Mouse (Mus musculus) retina, adult 2 months (tissue): Measurements from ENCODE around the gene Kcnma1.
A peak's percentile ranks its signal among the peaks of the same experiment; 100 is the strongest.

Source experiments
- DNase-seq: peaks from one replicate; pipeline ENCODE4 v3.0.0-alpha.2; 2012; ENCODE audit warnings: low read depth, low spot score

Kcnma1 gene

DNA sequence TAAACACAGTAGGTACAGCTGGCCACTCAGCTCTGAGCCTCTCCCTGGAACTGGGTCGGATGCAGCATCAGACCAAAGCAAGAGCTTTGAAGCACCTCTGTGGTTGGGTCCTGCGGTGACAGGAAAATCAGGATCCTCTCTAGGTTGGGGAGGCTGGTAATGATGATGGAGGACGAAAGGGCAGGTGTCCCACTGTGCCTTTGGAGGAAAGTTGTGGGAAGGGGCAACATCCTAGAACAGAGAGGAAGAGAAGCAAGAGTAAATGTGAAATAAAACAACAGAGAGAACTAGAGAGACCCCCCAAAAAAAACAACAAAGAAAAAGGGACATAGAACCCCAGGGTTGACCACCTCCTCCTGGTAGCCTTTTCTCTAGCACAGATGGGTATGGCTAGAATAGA is at the start of gene Kcnma1:
Kcnma1 (minus strand) TSS at position 101 of the 400 bp plus-strand sequence.
- no peak for DNase-seq

DNA sequence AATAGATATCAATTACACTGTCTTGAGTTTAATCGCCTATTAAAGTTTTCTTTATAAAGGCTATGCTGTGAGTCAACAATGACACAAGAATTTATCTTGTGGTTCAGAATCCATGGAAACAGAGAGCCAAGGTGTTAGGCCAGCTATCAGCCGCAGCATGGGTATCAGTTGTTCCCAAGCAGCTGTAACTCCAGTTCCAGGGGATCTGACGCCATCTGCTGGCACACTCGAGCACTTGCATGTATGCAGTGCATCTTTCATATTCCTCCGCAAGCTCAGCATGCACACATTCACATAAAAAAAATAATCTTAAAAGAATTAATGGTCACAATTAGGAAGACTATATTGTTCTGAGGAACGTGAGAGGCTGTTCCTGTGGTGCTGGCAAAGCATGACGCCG is 45.5 kb upstream of the Kcnma1 start:
- DNase-seq, result no peak

DNA sequence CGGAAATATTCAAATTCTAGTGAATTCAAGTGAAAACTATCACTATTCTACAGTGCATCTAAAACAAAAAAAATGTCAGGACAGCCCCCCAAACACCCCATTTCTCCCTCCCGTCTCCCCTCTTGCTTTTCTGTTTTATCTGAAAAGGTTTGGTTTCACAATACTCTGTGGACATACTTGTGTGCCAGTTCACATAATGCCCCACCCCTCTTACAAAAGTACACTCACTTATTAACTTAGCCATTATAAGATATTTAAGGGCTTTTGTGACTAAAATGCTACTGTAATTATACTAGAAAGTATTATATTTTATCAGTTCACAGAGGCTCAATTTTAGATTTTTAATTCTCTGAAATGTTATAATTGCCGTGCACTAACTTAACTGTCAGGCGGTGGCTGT is 45.0 kb upstream of the Kcnma1 start:
- no peak for DNase-seq

DNA sequence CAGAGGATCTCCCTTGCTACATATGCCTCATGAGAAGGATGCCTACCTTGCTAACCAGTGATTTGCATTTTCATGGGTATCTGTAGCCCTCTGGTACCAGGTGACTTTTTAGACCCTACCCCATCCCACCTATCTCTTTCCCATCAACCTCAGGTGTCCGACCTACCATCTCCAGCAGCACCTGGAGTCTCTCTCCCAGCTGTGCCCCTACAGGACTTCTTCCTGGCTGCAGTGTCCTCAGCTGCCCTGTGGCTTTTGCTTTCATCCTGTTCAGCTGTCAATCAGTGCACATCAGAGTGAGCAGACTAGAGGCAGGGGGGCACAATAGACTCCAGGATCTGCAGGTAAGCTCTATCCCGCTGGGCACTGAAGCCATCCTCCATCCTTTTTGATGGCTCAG is 37.5 kb upstream of the Kcnma1 start:
- no peak for DNase-seq

DNA sequence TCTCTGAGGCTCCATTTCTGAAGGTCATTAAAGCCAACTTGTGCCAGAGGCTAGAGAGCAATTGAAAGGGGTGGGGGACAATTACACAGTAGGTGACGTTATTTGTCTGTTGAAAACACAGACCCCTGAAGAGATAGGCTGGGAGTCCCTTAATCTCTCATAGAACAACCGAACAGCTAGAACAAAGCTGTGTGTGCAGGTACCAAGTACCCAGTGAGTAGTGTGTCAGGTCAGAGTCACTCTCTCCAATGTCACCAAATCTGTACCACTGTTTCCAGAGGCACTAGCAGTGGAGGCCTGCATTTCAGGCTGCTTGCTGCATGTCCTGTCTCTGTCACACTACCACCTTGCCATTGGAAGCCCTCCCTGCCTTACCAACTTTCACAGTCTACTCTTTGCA is 22.3 kb upstream of the Kcnma1 start:
- DNase-seq, result no peak

DNA sequence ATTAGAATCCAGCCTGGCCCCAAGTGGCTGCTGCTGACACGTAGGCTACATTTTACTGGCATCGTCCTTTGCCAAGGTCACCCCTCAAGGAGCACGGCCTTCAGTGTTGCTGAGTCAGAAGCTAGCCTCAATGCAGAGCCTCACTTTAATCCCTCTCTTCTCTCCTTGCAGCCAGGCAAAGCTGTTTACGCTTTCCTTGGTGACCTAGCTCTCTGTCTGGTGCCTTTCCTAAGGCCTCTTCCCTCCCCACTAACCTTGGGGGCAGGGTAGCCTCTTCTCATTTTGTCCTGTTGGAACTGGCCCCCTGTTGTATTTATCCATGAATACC is 21.9 kb upstream of the Kcnma1 start:
- no peak for DNase-seq

DNA sequence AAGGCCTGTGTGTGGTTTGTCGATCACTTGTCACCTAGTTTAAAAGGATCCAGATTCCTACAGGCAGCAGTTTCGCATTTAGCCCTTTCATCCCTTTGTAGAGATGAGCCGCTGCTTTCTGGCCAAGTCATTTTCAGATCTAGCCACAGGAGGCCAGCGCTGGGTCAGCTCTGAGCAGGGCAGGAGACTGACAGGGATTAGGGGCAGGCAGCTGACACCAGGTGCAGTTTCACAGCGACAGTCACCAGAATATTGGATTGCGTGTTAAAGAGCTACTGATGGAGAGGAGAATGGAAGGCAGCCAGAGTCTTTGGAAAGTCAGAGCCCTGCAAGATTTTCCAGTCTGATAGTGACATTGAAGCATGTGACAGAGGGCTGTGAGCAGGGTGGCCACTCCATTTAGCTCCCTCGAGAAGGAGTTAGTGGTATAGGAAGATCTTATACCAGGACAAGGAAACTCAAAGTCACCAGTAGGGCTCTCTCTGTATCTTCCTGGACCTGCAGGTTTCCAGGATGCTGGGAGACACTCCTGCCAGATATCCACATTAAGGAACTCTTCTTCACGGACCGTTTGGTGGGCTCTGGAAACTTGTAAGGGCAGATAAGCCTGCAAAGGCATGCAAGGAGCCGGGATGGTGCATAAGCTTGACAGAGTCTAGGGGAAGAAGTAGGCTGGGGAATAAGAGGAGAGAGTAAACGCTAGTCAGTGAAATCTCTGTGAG is 21.4 kb upstream of the Kcnma1 start:
- DNase-seq, result no peak

DNA sequence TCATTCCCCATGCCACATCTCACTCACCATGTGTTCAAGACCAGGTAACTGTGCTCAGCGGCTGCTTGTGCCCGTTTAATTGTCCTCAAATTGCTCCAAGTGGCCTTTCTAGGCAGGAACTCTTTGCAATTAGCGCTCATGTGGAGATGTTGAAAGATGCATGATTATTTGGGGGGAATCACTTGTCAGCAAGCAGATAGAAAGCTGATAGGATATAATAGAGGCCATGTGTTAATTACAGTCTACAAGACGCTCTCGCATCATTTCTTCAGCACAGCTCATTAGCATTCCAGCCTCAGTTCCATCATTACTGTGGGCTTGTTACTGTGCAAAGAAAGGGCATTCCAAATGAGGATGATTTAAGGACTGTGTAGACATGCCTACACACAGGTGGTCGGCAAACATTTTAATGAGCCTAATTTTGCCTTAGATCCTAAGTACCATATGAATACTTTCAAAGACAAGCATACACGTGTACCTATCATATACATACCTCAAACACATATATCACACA is 18.6 kb upstream of the Kcnma1 start:
- no peak for DNase-seq

DNA sequence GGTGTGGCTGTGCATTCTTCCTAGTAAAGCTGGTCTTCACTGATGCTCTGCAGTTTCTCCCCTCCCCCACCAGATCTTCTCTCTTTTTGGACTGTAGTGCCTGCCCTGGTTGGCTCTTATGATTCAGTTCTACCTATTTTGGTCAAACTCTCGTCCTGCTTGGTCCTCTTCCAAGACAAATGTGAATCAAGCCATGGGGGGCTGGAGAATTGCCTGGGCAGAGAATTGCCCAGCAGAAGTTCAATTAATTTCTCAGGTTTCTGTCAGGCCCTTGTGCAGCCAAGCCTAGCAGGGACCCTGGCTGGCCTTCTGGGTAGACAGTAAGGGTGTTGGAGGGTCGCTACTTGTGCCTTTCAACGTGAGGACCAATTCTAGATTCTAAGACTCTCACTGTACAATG is 17.9 kb upstream of the Kcnma1 start:
- no peak for DNase-seq

DNA sequence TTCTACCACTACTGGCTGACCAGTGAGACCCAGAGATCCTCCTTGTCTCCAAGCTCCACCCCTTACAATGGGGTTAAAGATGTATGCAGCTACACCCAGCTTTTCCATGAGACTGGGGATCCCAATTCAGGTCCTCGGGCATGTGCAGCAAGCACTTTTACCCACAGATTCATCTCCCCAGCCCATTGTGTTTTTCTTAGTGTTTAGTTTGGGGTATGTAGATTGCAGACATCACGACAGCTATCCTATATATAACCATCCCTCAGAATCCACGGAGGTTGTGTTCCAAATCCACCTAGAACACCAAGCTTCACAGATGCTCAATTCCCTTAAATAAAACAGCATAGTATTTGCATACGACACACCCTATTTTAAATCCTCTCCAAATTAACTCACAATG is 6.4 kb upstream of the Kcnma1 start:
- DNase-seq, result no peak

DNA sequence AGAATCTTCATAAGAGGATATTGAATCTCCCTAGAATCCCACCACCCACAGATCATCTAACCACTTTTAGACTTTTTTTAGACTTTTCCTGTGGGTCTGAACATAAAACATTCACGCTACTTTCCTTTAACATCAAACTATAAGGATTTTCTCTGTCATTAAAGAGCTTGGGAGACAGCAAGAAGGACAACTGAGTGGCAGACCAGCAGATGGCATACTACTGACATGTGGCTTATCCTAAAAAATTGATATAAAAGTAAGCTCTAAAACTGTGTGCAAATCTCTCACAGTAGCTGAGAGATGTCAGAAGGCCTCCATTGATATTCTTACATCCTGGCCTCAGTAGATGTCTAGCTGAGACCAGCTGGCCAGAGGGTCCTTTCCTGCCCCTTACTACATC is 4.3 kb downstream of the Kcnma1 start:
- DNase-seq, result no peak

DNA sequence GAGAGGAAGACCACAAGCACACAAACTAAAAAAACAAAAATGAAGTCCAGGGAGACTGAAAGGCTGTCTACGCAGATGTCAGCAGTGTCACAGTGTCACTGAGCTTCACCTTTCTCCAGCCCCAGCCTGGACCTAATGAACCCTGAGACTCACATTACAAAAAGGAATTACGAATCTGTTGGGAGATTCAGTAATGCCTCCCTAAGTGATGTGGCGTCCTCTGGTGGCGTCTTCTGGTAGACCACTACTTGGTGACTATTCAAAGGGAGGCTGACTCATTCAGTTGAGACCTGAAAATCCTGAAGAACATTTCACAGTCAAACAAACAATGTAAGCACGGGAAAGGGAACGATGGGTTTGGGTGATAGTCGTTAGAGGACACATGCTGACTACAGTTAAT is 6.0 kb downstream of the Kcnma1 start:
- DNase-seq, result peak; percentile 40

DNA sequence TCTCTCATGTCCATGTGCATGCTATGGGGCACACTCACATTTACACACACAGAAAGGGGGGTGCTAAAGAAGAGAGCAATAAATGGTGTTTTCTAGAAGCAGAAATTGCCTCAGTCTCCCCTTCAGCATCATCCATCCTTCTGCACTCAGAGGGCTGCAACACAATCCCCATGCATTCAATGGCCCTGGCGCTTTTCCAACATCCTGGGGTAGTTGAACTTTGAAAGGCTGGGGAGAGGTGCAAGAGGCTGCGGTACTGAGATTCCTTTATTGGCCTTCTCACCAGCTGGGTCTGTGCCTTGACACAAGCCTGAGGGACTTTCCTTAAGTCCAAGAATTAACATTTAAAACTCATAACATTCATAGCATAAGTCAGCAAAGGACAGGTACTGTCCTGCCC is 8.0 kb downstream of the Kcnma1 start:
- no peak for DNase-seq

DNA sequence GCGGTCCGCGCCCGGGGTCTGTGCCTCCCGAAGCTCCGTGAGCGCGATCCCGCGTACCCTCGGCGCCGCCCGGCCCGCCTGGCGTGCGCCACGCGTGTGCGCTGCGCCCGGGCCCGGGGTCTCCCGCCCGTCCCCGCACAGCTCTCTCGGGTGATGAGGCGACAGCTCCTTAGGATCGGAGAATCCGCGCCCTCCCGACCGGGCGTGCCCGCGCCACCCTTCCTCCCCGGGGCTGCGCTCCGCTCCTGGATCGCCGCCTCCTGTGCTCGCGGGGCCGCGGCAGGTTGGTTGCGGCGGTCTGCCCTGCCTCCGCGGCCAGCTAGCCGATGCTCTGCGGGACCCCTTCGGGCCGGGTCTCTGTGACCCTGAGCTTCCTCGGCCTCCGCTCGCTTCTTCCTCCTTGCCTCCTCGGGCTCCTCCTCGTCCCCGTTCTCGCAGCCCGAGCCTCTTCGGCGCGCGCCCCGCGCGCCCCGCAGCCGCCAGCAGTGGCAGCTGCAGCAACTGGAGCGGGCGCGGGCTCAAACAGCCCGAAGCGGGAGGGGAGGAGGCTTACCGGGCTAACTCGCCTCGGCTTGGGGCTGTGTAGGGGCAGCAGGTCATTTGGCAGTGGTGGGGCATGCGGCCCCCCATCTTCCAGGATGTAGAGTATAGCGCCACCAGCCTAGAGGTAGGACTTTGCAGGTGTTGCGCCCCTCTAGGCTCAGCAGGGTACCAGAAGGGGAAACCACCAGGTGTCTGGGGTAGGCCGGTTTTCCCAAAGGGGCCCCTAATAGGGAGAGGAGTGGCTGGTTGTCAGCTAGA is 9.6 kb downstream of the Kcnma1 start:
- no peak for DNase-seq

DNA sequence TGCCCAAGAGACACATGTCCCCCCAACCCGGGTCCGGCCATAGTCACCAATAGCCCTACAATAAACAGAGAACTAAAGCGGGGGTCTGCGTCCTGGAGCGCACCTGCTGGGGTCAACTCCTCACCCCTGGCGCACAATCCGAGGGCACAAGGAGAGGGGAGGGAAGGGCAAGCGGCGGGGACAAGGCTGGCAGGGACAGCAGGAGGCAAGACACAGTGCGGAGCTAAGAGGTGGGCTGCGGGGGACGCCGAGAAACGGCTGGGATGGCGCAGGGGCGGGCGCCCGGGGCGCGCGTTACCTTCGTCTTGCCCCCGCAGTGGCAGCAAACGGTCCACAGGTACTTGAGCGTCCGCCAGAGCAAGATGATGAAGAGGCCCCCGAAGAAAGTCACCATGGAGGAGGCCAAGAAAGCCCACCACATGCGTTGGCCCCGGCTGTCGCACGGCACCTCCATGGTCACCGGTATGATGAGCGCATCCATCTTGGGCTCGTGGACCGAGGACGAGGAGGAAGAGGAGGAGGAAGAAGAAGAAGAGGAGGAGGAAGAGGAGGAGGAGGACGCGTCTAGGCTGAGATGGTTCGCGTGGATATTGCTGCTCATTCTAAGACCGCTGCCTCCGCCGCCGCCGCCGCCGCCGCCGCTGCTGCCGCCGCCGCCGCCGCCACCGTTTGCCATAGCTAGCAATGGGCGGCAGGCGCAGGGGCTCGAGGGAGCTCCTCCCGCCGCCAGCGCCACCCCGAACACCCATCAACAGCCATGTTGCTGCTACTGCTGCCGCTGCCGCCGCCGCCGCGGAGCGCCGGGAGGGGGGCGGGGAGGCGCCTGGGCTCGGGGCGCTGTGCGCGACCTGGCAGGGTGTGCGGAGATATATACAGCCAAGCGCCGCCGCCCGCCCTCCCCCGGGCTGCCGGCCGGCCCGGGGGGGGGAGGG is 10.6 kb downstream of the Kcnma1 start:
- DNase-seq, result no peak

DNA sequence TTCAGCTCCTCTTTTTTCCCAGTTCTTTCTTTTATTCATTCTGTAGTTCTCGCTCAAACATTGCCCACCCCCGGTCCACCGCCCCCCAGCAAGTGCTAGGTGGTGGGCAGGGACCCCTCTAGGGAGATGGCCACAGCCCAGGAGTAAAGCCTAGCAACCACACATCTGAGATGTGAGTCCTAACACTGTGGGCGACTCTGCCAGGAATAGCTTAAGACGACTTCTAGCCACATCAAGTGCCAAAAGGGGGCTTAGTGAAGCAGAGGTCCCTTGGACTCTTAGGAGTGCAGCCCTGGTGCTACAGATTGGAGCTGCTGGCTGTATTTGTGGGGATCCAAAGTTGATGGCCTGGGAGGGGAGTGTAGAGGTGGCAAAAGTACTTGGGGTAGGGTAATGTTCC is 11.6 kb downstream of the Kcnma1 start:
- no peak for DNase-seq

DNA sequence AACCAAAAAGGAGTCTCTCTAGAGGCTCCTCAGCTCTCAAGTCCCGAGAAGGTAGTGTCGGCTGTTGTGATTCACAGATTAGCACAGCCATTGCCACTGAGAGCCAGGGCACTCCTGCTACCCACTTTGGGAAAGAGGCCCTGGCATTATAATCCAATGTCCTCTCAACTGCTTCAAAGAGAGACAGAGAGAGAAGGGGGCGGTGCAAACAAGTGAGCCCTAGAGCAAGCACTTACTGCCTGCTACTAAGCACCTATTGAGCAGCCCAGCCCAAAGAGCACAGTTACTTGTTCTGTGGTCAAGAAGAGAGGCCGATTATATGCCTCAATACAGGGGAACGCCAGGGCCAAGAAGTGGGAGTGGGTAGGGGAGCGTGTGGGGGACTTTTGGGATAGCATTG is 16.4 kb downstream of the Kcnma1 start:
- DNase-seq, result no peak

DNA sequence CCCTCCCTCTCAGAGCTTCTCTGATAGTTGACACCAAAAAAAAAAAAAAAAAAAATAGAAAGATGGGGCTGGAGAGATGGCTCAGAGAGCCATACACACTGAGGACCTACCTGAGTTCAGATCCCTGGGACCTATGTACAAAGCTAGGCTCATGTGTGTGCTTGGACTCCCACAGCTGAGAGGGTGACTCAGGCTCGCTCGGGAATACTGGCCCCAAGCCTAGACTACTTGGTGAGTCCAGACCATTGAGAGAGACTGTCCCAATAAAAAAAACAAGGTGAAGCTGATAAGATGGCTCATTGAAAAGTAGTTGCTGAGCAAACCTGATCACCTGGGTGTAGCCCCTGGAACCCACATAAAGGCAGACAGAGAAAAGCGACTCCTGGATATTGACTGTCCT is 18.5 kb downstream of the Kcnma1 start:
- no peak for DNase-seq

DNA sequence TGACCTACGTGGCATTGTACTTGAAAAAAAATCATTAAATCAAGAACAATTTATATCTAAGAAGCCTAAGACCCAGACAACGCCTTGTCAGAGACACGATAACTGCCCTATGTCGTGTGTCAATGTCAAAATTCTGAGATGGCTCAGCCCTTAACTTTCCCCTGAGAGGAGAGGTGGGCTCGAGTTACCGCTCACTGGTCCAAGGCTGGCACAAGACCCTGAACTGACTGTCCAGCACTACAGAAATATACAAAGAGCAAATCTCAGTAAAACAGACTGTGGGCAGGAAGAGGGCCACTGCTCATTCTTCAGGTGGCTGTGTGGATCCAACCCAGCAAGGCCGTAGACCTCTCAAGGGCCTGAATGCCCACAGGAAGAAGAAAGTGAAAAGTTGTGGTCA is 23.4 kb downstream of the Kcnma1 start:
- no peak for DNase-seq

DNA sequence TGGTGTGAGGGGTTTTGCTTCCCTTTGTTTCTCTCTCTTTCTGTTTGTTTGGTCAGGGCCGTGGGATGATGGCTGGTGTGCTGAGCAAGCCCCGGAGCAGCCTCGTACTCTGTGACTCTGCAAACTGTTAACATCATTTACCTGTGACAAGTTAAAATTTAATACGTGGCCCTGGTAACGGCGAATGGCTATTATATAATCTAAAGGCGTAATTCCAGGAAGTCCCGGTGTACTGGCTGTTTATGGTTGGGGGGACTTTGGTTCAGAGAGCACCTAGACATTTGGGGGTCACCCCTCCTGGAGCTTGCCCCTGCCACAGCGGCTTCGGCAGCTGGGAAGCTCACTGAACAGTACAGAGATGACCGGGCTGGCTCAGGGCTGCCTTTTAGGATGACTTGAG is 24.6 kb downstream of the Kcnma1 start:
- DNase-seq, result no peak

DNA sequence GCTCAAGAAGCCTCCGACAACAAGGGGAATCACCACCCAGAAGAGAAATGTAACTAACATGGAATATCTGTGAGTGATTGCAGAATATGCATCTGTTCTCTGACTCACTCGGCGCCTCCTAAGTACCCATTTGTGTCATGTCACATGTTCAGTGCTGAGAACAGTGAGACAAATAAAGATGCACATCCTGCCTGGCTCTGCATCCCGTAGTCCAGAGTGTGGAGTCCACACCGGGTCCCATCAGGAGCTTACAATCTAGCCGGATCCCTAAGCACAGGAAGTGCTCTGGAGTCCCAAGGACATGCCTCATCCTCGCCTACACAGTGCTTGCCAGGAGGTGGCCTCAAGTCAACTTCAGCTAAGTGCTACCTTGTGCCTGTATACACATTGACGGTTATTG is 32.1 kb downstream of the Kcnma1 start:
- no peak for DNase-seq

DNA sequence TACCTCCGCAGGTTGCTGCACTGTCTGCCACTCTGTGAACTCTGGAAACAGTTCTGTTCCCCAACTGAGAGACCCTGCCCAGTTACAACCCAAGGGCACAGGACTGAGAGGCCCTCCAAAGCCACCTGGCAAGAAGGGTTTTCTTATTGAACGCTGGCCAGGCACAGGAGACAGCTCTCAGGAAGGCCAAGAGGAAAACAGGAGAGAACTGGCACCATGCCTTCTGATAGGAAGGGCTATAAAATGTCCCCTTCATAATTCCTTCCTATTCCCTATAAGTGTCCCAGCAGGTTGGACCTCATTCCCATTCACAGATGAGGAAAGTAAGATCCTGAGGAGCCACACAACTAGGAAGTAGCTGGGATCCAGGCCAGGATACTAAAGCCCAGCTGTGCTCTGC is 39.6 kb downstream of the Kcnma1 start:
- DNase-seq, result no peak
